Mouse (Mus musculus) MEL (cell line): ENCODE data around the gene Guk1. TPM values are rescaled to one million over a fixed set of nuclear protein-coding genes. Genes with fewer than 3 reads are reported as not detected.

Experiments
- DNase-seq: peaks from one replicate; pipeline ENCODE4 v3.0.0; 2011; ENCODE audit warnings: low read depth, low spot score
- H3K27ac ChIP-seq: 2 replicates; pipeline ENCODE4 v1.5.1; 2012; ENCODE audit warnings: low read depth, mild to moderate bottlenecking, control low read depth, low read length, moderate library complexity; ENCODE audit not compliant: control insufficient read depth
- H3K27me3 ChIP-seq, 2 experiments: fragments of 150-350 bp in 1 of 2; sonication (generic) in 1 of 2; 2 replicates each; pipeline ENCODE4 v1.6.1; 2012; ENCODE audit warnings: low read length in 2 of 2, mild to moderate bottlenecking in 2 of 2, improper control_type of control experiment in 1 of 2, moderate library complexity in 1 of 2; ENCODE audit not compliant: insufficient read depth in 2 of 2, control insufficient read depth in 1 of 2
- H3K36me3 ChIP-seq, 2 experiments: 2 replicates each; pipeline ENCODE4 v1.6.1; 2012 to 2014; ENCODE audit warnings: low read length in 2 of 2, improper control_type of control experiment in 1 of 2, inconsistent platforms in 1 of 2, mild to moderate bottlenecking in 1 of 2; ENCODE audit not compliant: insufficient read depth in 2 of 2, control insufficient read depth in 1 of 2
- H3K4me1 ChIP-seq, 2 experiments: fragments of 150-350 bp in 1 of 2; sonication (generic) in 1 of 2; 2 replicates each; pipeline ENCODE4 v1.6.1; 2012; ENCODE audit warnings: low read length in 2 of 2, improper control_type of control experiment in 1 of 2, mild to moderate bottlenecking in 1 of 2; ENCODE audit not compliant: insufficient read depth in 2 of 2, control insufficient read depth in 1 of 2
- H3K4me3 ChIP-seq, 2 experiments: fragments of 150-350 bp in 1 of 2; sonication (generic) in 1 of 2; 2 replicates each; pipeline ENCODE4 v1.5.1; 2012; ENCODE audit warnings: low read depth in 2 of 2, low read length in 2 of 2, mild to moderate bottlenecking in 2 of 2, moderate library complexity in 2 of 2, control low read depth in 1 of 2, improper control_type of control experiment in 1 of 2; ENCODE audit not compliant: control insufficient read depth in 1 of 2, insufficient read depth in 1 of 2
- H3K79me2 ChIP-seq: 2 replicates; pipeline ENCODE4 v1.6.1; 2012; ENCODE audit warnings: mild to moderate bottlenecking, low read length, moderate library complexity; ENCODE audit not compliant: control insufficient read depth, poor library complexity, insufficient read depth
- H3K9ac ChIP-seq: 2 replicates; pipeline ENCODE4 v1.6.1; 2012; ENCODE audit warnings: low read depth, mild to moderate bottlenecking, control low read depth, low read length, moderate library complexity; ENCODE audit not compliant: control insufficient read depth, poor library complexity, severe bottlenecking
- H3K9me3 ChIP-seq: fragments of 150-350 bp; sonication (generic); replicated peaks from 2 replicates; pipeline ENCODE4 v1.6.1; 2012; ENCODE audit warnings: mild to moderate bottlenecking, low read length, improper control_type of control experiment, moderate library complexity; ENCODE audit not compliant: insufficient read depth
- CHD2 ChIP-seq: IDR thresholded peaks from 2 replicates; pipeline ENCODE4 v1.6.1; 2011; ENCODE audit warnings: low read length, improper control_type of control experiment
- E2F4 ChIP-seq: IDR thresholded peaks from 2 replicates; pipeline ENCODE4 v1.6.1; 2011; ENCODE audit warnings: low read depth, low read length, improper control_type of control experiment, borderline replicate concordance
- EP300 ChIP-seq, 2 experiments: IDR thresholded peaks; 2 replicates each; pipeline ENCODE4 v1.6.1; 2011; ENCODE audit warnings: improper control_type of control experiment in 2 of 2, low read length in 2 of 2, low read depth in 1 of 2, mild to moderate bottlenecking in 1 of 2
- GABPA ChIP-seq: IDR thresholded peaks from 2 replicates; pipeline ENCODE4 v1.6.1; 2012; ENCODE audit warnings: low read depth, mild to moderate bottlenecking, inconsistent platforms, low read length, improper control_type of control experiment, moderate library complexity
- GATA1 ChIP-seq: IDR thresholded peaks from 2 replicates; pipeline ENCODE4 v1.6.1; 2011; ENCODE audit warnings: low read depth, low read length, improper control_type of control experiment
- KAT2A ChIP-seq: conservative IDR thresholded peaks from 2 replicates; pipeline ENCODE4 v1.6.1; 2012; ENCODE audit warnings: low read depth, low read length, improper control_type of control experiment, inconsistent platforms
- MAX ChIP-seq: IDR thresholded peaks from 2 replicates; pipeline ENCODE4 v1.6.1; 2011; ENCODE audit warnings: low read length, improper control_type of control experiment
- MAZ ChIP-seq: IDR thresholded peaks from 2 replicates; pipeline ENCODE4 v1.6.1; 2012; ENCODE audit warnings: low read depth, mild to moderate bottlenecking, inconsistent platforms, low read length, improper control_type of control experiment
- MXI1 ChIP-seq: IDR thresholded peaks from 2 replicates; pipeline ENCODE4 v1.6.1; 2011; ENCODE audit warnings: mild to moderate bottlenecking, low read depth, low read length, improper control_type of control experiment
- MYC ChIP-seq: IDR thresholded peaks from 2 replicates; pipeline ENCODE4 v1.6.1; 2011; ENCODE audit warnings: low read depth, mild to moderate bottlenecking, low read length, improper control_type of control experiment, moderate library complexity
- POLR2A ChIP-seq, 2 experiments: IDR thresholded peaks; 2 replicates each; pipeline ENCODE4 v1.6.1; 2011 to 2012; ENCODE audit warnings: low read length in 2 of 2, mild to moderate bottlenecking in 2 of 2, control low read depth in 1 of 2, improper control_type of control experiment in 1 of 2, low read depth in 1 of 2, moderate library complexity in 1 of 2; ENCODE audit not compliant: control insufficient read depth in 1 of 2, insufficient read depth in 1 of 2, poor library complexity in 1 of 2
- POLR2AphosphoS2 ChIP-seq: IDR thresholded peaks from 2 replicates; pipeline ENCODE4 v1.6.1; 2011; ENCODE audit warnings: low read length, improper control_type of control experiment
- SIN3A ChIP-seq: IDR thresholded peaks from 2 replicates; pipeline ENCODE4 v1.6.1; 2012; ENCODE audit warnings: low read length, improper control_type of control experiment, inconsistent platforms
- TAL1 ChIP-seq: IDR thresholded peaks from 2 replicates; pipeline ENCODE4 v1.6.1; 2012; ENCODE audit warnings: mild to moderate bottlenecking, inconsistent platforms, low read length, moderate library complexity, mixed read lengths
- polyA plus RNA-seq, 2 experiments: library from polyadenylated mRNA; stranded (reverse) in 1 of 2; unstranded in 1 of 2; fragments of >175 nt in 1 of 2; fragments of >200 nt in 1 of 2; gene quantifications; 2 replicates each; pipeline versions ENCODE4 v1.2.1 to v1.2.4; 2012; ENCODE audit warnings: low replicate concordance in 2 of 2, low read depth in 1 of 2; ENCODE audit not compliant: insufficient read length in 2 of 2, insufficient read depth in 1 of 2, missing spikeins in 1 of 2
- total RNA-seq: library from RNA; depleted of rRNA; stranded (reverse); fragments of 300-350 nt; gene quantifications from 2 replicates; pipeline ENCODE4 v1.2.3, GENCODE M21; 2012

Gene Guk1
- total and polyA plus RNA-seq, 3 experiments: 215 to 295 TPM; not detected in 1

DNA sequence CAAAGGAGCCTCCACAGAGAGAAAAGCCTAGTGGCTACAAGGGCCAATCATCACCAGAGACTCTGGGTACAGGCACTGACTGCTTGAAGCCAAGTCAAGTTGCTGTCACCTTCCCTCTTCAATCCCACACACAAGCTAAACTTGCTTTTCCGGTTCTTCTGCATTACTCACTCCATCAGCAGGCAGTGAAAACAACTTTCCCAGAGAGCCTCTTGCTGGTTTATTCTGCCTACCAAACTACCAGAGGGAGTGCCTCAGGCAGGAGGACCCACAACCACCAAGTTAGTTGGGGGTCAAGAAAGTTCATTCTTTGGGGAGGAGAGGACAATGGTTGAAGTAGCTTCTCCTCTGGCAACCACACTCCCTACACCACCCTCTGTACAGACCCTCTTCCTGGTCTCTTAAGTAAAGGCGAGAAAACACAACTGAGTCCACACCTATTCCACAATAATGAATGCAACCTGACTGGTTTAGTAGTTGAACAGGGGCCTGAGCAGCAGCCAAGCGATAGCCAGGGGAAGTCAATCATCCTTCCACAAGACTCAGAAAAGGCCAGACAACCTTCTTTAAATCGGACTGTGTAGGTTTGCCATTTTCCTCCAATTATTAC, 26.5 kb upstream of the Guk1 start:
- H3K36me3 ChIP-seq: peaks cover 33 to 76% of the 10 kb centered on the region in 2 experiments
- peaks cover 29 to 42% of the 10 kb centered on the region in 2 experiments for H3K4me1 ChIP-seq
- H3K27me3 ChIP-seq: no peaks in the 10 kb centered on the region
- TF ChIP-seq MAZ (no peak), GABPA (no peak), KAT2A (no peak)
- TF ChIP-seq, all 39 proteins: peak for 0
- peaks cover 94% of the 10 kb centered on the region for H3K79me2 ChIP-seq
- no peak overlapping the region for H3K27ac ChIP-seq
- no peaks in the 10 kb centered on the region for H3K9me3 ChIP-seq
- no peak overlapping the region for H3K4me3 ChIP-seq
- no peak for DNase-seq
- no peak overlapping the region for H3K9ac ChIP-seq

DNA sequence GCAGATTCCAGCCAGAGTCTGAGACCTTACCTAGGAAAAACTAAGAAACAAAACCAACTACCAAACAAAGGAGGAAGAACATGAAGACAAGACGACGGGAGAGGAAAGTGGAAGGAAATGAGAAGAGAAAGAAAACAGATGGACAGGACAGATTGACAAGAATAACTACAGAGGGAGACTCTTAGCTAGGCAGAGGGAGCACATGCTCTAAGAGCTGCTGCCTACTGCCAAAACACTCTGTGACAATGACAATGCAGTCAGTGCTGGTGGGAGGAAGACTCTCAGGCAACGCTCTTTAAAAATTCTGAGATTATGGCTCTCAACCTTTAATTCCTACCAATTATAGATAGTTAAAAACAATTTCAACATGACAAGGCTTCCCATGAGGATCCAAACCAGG, 24.9 kb upstream of the Guk1 start:
- TF ChIP-seq EP300 (IDR thresholded peaks at IDR 0.05; ENCODE audit: low read depth in 1 of 2, low read length in 2 of 2): peak in 1 of 2 experiments; percentile 61; a peak in 2 of 4 replicates
- TF ChIP-seq POLR2AphosphoS2: no peak
- TF ChIP-seq E2F4: no peak
- TF ChIP-seq MAX: peak; percentile 88
- TF ChIP-seq TAL1: peak; percentile 68
- 0 out of 2 replicates have a peak, but pooled peaks have one; percentile 24 for TF ChIP-seq GATA1
- TF ChIP-seq SIN3A: peak; percentile 27; the same call in 1 of the 2 replicates
- TF ChIP-seq CHD2: peak; percentile 34
- TF ChIP-seq MYC: peak; percentile 84
- TF ChIP-seq MXI1: peak; percentile 79
- no peak overlapping the region for H3K4me3 ChIP-seq
- no peaks in the 10 kb centered on the region for H3K27me3 ChIP-seq
- H3K9ac ChIP-seq: no peak overlapping the region
- peaks cover 81% of the 10 kb centered on the region for H3K79me2 ChIP-seq
- peak; percentile 71 for DNase-seq
- H3K27ac ChIP-seq: no peak overlapping the region; the same call in 1 of the 2 replicates
- H3K36me3 ChIP-seq: peaks cover 38 to 72% of the 10 kb centered on the region in 2 experiments
- peaks cover 24 to 37% of the 10 kb centered on the region in 2 experiments for H3K4me1 ChIP-seq
- no peaks in the 10 kb centered on the region for H3K9me3 ChIP-seq

DNA sequence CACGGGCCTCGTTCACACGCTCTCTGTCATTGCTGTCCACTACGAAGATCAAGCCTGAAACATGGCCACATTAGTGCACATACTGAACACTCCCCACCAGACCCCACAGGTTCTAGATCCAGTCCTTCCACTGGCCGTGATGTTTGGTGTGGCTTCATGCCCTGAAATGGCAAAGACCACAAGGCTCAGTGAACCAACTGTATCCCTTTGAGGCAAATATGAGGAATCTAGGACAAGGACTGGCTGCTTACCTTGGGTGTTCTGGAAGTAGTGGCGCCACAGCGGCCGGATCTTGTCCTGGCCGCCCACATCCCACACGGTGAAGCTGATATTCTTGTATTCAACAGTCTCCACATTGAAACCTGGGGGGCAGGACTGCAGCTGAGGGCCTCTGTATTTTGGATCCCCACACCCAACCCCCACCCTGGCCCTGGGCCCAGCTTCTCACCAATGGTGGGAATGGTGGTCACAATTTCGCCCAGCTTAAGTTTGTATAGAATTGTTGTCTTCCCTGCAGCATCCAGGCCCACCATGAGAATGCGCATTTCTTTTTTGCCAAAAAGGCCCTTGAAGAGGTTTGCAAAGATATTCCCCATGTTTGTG, 21.0 kb upstream of the Guk1 start:
- Histone ChIP-seq H3K27ac (no peak overlapping the region), H3K4me1 (peaks cover 20 to 29% of the 10 kb centered on the region in 2 experiments), H3K36me3 (peaks cover 35 to 62% of the 10 kb centered on the region in 2 experiments), H3K9me3 (no peaks in the 10 kb centered on the region), H3K4me3 (no peak overlapping the region), H3K27me3 (no peaks in the 10 kb centered on the region), H3K9ac (no peak overlapping the region), H3K79me2 (peaks cover 58% of the 10 kb centered on the region)
- TF ChIP-seq POLR2A (IDR thresholded peaks at IDR 0.05; ENCODE audit: control insufficient read depth in 1 of 2, insufficient read depth in 1 of 2, low read depth in 1 of 2, low read length in 2 of 2, poor library complexity in 1 of 2): 0 out of 4 replicates have a peak, but pooled peaks of 1 of the 2 experiments have one; percentile 12
- 0 out of 2 replicates have a peak, but pooled peaks have one; percentile 7 for TF ChIP-seq POLR2AphosphoS2
- TF ChIP-seq GATA1: no peak
- DNase-seq: no peak
